Mouse (Mus musculus): Measurements from ENCODE around the gene Tent5d.

Gene Tent5d

GRCm38 (mm10) chrX:107792290-107792689 lies at the start of gene Tent5d:
Gene Tent5d, plus strand, starts transcription at chrX:107792590.
- no peak for DNase-seq

GRCm38 (mm10) chrX:107767896-107768295 lies 24.5 kb upstream of the Tent5d start:
- DNase-seq, result no peak

GRCm38 (mm10) chrX:107790136-107790535 lies 2.3 kb upstream of the Tent5d start:
- no peak for DNase-seq

GRCm38 (mm10) chrX:107790750-107791493 lies 1.5 kb upstream of the Tent5d start:
- DNase-seq, result peak; percentile 4

GRCm38 (mm10) chrX:107795785-107796184 lies 3.4 kb downstream of the Tent5d start:
- no peak for DNase-seq

- DNase-seq, result no peak
These were observed 4.5 kb downstream of the Tent5d start for GRCm38 (mm10) chrX:107796919-107797318.

GRCm38 (mm10) chrX:107812120-107812519 lies 19.7 kb downstream of the Tent5d start:
- no peak for DNase-seq

- peak; percentile 35 for DNase-seq
These were observed 23.3 kb downstream of the Tent5d start for GRCm38 (mm10) chrX:107815502-107816217.

- DNase-seq, result peak; percentile 85
These were observed 23.8 kb downstream of the Tent5d start, which contains the start of gene 2610002M06Rik for GRCm38 (mm10) chrX:107816218-107816554. Gene 2610002M06Rik, minus strand, starts transcription at chrX:107816334.

GRCm38 (mm10) chrX:107816726-107817125 lies 24.3 kb downstream of the Tent5d start:
- no peak for DNase-seq

GRCm38 (mm10) chrX:107858165-107858564 lies 65.8 kb downstream of the Tent5d start:
- DNase-seq, result no peak
